Mouse (Mus musculus) retina, postnatal 1 day (tissue): ENCODE data around the gene Olfr70.

ENCODE experiments used
- DNase-seq: peaks from one replicate; pipeline ENCODE4 v3.0.0-alpha.2; 2012

Olfr70 gene

DNA sequence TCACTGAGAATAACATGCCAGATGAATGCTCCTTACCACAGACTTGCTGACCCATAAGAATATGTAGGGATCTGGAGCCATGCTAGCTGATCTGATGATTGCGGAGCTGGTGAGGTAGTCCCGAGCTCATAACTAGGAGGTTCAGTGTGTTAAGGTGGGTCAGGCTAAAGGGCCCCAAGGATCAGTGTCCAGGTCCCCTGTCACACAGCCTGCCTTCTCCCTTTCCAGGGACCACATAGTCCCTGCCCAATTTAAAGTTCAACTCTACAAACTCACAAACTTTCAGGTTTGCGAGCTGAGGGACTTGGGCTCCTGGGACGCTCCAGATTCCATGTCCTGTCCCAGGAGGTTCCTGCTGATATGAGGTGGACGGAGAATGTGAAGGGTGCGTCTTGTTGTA is at the start of gene Olfr70:
Gene Olfr70, minus strand, starts transcription at position 101 of the 400 bp plus-strand sequence.
- no peak for DNase-seq

DNA sequence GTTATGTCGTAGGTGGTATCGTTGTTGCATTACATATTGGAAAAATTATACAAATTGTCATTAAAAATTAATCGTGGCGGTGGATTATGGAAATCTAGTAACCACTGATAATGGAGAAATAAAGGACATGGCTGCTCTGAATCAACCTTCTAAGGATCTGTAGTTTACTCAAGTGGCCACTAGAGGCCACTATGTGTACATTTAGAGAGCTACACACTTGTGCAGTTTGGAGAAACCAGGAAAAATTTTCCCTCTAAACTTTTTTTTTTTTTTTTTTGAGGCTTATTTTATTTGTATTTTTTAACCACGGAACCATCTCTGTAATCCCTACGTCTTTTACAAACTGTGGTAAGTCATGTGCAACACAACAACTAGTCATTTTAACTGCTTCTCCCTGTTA is 44.6 kb upstream of the Olfr70 start:
- peak; percentile 65 for DNase-seq

DNA sequence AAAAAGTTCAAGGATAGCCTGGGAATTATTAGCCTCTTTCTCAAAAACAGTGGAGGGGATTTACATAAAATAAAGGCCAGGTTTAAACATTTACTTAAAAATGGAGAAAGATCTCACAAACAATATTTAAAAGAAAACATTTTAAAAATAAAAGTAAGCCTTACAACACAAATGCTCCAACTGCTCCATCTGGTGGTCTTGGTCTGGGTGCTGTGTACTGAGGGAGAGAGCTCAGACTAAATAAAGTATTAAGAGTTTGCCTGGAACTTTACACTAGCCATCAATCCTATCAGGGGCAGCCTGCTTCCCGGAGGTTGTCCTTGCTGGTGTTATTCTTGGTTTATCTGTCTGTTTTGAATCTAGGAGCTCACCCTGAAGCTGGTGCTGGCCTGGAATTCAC is 42.5 kb upstream of the Olfr70 start:
- no peak for DNase-seq

DNA sequence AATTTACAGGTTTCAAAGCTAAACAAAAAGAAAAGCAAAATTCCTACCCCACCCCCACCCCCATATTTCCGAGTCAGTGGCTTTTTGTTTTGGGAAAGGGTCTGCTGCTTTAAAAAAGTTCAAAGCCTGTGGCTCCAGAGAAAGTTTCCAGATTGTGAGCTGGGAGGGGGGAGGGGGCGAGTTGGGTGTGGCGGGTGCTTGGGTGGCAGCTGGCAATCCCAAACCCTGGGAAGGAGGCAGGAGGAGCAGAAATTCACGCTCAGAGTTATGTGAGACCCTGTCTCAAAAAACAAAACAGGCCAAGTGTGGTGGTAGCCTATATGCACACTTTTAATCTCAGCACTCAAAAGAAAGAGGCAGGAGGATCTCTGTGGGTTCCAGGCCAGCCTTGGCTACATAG is 42.0 kb upstream of the Olfr70 start:
- DNase-seq, result no peak

DNA sequence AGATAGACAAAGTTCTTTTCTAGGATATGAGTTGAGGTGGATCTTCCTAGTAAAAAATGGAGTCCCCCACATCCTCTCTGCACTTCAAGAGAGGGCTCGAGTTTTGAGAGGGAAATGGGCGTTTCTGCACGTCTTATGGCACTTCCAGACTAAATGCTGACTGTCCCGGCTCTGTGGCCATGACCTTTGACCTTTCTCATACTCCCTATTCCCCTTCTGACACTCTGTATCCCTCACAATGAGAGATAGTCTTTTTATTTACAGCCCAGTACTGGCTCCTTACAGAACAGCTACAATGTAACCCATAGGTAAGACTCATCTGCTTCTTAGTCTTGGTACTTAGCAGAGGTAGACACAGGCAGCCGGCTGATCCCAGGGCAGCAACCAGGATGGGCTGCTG is 40.9 kb upstream of the Olfr70 start:
- no peak for DNase-seq

DNA sequence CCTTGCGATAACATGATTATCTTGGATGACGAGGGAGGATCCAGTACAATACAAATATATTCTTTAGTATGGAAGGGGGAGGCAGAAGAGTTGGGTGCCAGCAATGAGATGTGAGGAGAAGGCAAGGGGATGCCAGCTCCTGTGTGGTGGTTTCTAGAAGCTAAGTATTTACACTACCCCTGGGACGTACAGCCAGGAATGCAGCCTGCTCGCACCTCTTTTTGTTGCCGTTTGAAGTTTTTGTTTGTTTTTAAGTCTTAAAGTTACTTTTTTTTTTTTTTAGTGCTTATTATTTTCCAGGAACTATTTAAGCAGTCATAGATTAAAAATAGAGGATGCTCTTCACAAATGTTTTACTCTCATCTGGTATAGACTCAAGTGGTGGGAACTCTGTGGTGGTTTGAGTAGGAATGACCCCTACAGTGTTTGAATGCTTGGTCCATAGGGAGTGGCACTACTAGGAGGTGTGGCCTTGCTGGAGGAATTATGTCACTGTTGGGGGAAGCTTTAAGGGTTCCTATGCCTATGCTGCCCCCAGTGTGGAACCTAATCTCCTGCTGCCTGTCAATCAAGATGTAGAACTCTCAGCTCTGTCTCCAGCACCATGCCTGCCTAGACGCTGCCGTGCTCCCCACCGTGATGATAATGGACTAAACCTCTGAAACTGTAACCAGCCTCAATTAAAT is 38.5 kb upstream of the Olfr70 start:
- DNase-seq, result no peak

DNA sequence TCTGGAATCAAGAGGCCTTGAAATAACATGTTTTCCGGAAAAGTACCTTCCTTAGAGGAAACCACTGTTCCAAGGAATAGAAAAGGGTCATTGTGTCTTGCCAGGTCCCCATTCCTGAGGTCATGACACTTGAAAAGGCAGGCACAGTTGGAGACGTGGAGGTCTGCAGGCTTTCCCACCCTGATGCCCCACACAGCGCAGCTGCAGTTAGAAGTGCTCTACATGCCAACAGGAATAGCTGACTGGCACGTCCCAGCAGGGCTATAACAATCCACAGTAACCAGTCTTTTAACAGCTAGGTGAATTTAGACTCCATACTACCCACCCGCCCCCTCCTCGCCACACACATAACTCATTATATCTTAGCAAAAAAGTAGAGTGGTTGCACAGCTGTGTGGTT is 36.5 kb upstream of the Olfr70 start:
- DNase-seq, result no peak

DNA sequence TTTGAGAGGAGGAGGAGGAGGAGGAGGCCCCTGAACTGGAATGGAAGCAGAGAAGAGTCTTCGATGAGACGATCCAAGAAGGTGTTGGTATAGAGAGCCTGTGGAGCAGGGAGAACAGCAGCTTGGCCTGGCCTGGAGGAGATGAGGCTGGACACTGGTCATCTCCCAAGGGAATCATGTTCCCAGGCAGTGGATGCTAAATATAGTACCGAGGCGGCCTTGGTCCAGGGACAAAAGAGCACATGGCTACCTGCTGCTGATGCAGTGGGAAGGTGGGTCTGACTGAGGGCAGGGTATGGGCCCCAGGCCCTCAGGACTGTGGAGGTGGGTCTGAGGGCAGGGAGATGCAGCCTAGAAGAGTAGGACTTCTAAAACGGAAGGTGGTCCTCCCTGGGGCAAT is 32.6 kb upstream of the Olfr70 start:
- no peak for DNase-seq

DNA sequence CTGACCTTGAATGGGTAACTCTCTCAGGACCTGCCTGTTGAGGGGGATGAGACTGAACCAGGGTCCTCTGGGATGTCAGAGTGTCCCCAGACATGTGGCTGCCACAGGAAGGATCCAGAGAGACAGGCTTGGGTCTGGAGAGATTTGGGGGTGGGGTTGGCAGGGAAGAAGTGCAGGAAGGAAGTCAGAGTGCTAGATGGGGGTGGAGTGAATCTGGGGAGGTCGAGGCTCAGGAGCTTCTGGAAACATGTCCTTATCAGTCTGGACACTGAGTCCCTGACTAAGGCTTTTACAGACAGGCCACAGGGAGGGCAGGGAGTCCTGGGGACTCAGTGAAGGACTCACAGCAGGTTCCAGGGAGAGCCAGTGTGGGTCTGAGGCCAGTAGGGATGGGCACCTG is 31.6 kb upstream of the Olfr70 start:
- no peak for DNase-seq

DNA sequence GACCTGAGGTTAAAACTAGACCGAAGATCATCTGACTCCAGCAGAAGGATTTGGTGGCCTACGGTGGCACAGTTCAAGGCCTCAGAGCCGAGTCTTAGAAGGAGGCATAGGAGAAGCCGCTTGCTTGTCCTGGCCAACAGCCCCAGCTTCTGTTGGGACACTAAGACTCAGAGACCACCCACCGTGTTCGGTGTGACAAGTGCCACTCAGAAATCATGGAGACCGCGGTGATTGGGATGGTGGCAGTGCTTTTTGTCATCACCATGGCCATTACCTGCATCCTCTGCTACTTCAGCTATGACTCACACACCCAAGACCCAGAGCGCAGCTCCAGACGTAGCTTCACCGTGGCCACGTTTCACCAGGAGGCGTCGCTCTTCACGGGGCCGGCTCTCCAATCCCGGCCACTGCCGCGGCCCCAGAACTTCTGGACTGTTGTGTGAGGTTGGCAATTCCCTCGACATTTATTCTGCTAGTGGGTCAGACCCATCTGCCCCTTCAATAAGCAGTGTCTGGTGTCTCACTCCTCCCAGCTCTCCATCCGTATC is 30.2 kb upstream of the Olfr70 start:
- no peak for DNase-seq

DNA sequence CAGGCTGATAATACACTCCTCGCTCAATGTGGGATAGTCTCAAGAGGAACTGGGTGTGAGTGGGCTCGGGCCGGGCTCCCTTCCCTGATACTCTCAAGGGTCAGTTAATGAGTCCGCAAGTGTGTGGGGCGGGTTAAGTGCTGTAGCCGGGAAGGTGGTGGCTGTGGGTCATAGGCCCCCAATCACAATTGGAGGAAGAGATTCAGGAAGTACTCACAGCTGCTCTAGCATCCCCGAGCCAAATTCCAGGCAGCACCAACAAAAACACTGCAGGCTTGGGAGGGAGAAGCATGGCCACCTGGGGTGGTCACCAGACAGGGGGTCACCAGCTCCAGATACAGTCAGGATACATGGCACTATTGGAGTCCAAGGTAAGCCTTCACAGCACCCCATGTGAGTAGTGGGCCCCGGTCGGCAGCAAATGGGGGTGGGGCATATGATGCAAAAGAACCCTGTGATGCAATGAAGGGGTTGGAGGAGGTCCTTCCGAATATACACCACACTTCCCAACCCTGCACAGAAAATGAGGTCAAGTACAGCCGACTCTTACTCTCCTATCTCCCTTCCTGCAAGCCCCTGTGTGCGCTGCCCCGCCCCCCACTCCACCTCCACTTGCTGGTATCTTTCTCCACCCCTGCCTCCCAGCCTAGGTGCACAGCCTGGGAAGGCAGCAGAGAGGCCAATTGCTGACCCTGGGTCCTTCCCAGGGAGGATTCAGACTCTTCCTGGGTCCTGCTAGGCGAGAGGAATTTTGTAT is 29.4 kb upstream of the Olfr70 start, which contains the start of gene Spaar:
Gene Spaar, plus strand, starts transcription at position 241 of the 757 bp plus-strand sequence.
- DNase-seq, result no peak

DNA sequence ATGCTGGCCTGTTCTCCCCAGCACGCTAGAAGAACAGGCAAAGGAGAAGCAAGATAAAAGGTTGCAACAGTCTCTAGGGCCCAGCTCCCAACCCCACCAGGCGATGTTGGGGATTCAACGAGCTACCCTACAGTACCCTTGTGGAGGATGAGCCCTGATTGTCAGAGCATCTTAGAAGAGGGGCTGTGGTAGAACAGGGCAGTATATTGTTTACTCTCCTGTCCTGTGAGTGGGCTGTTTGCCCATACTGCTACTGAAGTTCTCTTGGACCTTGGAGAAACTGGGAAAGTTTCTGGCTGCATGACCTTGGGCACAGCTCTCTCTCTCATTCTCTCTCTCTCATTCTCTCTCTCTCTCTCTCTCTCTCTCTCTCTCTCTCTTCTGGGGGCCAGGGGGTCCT is 28.5 kb upstream of the Olfr70 start:
- no peak for DNase-seq

DNA sequence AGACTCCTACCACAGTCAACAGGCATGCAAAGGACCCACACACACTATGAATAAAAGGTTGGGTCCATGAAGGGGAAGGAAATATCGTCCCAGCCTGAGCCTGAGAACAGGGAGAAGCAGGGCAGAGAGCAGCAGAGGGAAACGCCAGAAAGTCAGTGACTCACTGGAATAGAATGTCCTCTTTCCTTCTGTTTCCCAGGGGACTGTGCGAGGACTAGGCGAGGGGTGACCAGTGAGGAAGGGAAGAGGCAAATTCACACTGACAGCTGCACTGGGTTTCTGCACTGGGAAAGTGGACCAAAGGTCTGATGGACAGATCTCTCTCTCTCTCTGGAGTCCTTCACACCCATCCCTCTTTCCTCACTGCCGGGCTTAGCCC is 28.0 kb upstream of the Olfr70 start:
- DNase-seq, result no peak

DNA sequence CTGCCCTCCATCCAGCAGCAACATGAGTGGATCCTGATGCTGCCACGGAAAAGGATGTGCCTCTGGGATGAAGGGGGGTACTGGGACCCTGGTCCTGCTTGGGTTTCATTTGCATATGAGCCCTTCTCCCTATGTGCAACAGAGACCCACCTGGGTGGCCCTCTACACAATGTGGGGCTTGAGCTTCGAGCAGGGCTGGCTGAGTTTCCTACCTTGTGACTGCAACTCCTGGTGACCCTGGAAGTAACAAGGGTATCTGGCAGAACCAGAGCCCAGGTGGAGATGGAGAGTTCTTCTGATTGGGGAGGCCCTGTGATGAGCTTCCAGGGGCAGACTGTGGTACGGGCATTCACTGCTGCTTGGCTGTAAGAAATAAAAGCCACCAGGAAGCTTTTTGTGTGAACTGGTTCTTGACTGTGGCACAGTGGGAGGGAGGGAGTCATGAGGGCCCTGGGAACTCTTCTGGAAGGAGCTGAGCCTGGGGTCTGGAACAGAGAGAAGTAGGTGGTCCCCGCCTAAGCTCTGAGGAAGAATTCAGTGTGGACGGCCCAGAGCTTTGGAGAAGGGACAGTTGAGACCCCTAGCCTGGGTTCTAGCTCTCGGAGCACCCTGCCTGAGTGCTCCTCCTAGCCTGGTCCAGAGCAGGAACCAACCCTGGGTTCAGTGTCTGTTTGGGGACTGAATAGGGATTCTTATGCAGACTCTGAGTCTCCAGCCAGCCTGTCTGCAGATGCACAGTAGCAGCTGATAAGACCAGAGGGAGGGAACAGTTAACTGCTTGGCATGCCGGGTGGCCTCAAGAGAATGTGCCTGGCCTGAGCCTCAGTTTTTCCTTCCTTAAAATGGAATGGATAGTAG is 27.3 kb upstream of the Olfr70 start:
- DNase-seq, result no peak

DNA sequence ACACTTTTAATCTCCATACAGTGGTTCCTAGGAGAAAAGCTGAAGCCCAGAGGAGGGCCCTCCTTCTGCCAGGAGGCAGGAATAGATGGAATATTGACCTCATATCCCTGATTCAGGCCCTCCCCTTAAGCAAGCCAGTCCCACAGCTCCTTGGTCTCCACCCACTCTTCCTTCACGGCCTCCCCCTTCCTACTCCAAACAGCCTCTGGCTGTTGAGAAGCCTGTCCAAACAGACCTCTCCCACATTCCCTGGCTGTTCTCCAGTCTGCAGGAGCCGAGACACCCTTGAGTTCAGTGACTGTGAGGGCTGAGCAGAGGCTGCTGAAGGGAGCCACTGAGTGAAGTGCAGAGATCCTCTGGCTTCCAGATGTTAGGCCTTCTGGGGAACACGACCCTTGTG is 26.4 kb upstream of the Olfr70 start, which contains the start of gene Hrct1:
Gene Hrct1, plus strand, starts transcription at position 194 of the 400 bp plus-strand sequence.
- DNase-seq, result no peak

DNA sequence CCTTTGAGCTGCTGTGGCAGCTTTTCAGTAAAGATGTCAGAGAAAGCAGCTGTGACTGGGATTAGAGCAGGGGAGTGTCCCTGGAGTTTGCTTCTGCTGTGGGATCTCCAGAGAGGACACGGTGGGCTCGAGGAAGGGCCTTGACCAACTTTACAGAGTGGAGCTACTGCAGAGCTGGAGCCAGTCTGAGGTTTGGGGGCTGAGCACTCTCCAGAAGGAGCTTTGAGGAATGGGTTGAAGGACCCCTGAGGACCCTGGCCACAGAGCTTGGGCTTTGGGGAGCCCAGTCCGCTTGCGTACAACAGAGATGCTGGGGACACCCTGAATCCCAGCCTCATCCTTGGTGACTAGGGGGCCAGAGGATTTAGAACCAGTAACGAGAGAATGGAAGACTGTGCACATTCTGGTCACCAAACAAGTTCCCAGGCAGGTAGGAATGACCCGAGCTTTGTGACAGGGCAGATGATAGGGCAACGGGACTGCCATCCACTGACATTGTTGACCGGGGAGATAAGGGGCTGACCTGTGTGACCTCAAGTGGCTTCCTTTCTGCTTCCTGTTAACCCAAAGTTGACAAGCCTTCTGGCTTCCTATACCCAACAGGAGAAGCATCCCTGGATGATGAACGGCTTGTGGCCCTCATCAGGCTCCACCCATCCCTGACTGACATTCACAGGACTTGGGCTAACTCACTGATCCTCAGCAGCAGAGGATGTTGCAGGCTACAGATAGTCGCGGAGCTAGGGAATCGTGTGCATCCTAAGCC is 25.8 kb upstream of the Olfr70 start:
- DNase-seq, result no peak

DNA sequence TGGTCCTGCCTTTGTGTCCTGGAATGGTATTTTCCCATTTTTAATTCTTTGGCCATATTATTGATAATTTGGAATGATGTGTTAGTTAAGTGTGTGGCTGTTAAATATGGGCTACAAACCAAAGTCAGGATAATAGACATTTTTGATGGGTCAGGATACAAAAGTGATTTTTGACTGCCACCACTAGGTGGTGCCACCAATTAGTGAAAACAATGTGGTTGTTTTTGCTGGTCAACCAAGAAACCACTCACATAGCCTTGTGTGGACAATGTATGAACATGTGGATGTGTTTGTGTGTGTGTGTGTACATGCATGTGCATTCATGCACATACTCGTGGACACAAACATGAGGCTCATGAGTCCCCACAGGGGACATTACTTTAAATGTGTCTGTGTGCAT is 24.2 kb upstream of the Olfr70 start:
- DNase-seq, result peak; percentile 69

DNA sequence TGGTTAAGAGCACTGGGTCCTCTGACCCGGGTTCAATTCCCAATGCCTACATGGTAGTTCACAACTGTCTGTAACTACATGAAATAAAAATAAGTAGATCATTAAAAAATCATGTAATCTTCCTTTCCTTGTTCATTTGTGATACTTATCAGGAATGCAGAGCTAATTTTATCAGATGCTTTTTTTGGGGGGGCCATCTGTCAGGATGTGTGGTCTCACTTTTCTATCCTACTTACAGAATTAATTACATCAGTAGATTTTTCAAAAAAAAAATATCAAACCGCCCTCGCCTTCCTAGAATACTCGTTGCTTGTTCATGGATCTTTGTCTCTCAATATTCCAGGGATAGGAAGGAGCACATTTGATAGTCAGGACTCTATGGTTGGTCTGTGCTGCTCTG is 21.6 kb upstream of the Olfr70 start:
- DNase-seq, result no peak

DNA sequence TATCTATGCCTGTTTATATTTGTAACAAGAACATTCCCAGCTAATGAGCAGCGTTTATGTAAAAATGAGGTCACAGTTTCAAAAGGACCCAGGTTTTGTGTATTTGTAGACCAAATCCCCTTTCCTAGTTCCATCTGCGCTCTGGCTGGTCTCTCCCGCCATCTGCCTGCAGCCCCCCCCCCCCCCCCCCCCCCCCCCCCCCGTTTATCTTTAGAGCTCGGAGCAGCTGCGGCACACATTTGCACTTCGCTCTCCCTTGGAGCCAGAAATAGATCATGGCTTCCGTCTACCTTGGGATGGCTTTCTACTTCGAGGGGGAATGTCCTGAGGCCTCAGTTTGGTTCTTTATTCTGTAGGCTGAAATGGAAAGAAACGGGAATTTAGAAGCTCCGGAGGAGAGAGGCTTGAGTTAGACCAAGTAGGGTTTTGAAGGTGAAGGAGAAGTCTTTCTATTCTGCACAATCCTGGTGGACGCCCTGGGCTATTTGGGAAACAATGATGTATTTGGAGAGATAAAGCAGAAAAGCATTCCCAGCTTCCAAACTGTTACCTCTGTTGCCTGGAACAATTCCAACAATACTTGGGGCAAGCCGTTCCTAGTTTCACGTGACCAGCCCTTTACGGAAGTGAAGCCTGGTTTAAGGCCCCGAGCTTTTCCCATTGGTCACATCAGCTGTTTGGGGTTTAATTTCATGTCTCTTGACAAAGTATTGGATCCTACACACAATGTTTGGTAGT is 20.1 kb upstream of the Olfr70 start:
- DNase-seq, result peak; percentile 71

DNA sequence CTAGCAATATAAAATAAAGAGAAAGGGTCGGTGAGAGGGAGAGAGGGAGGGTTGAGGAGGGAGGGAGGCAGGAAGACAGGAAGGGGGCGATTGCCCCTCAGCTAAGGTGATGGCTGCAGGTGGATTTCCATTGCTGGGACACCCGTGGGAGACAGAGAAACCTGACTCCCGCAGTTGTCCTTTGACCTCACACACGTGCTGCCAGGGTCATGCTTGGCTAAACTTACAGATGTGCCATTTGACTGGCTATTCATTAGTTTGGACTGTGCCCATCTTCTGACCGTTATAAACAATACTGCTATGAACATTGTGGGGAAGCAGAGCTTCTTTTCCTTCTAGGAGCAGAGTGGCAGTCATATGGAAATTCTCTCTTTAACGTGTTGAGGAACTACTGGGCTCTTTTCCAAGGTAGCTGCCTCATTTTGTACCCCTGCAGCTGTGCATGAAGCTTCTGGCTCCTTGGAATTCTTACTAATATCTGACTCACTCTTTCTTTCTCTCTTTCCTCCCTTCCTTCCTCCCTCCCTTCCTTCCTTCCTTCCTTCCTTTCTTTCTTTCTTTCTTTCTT is 13.1 kb upstream of the Olfr70 start:
- DNase-seq, result no peak

DNA sequence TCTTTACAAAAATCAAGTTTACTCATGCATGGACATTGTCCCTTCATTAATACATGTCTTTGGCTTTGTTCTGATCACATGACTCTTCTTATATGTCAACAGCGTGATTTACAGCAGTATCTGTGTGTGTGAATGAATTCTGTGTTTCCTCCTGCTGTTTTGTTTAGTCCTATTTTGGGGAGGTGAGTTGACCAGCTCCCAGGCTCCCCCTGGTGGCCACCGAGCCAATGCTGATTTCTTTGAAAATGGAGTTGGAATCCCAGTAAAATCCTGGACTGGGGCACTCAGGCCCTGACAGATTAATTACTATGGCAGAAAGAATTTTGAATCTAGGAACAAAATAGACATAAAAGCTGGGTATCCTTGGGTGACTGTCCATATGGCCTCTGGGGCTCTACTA is 11.2 kb upstream of the Olfr70 start:
- peak; percentile 75 for DNase-seq
